Mouse (Mus musculus) E14TG2a.4 (cell line): Measurements from ENCODE around the gene Wwox.

ENCODE experiments used
- H3K27me3 ChIP-seq: 2 replicates; pipeline ENCODE4 v1.6.1; 2014; ENCODE audit warnings: low read length, control low read depth; ENCODE audit not compliant: insufficient read depth
- H3K36me3 ChIP-seq: 2 replicates; pipeline ENCODE4 v1.6.1; 2014; ENCODE audit warnings: low read length, control low read depth; ENCODE audit not compliant: insufficient read depth
- H3K4me1 ChIP-seq: replicated peaks from 2 replicates; pipeline ENCODE4 v1.6.1; 2014; ENCODE audit warnings: low read depth, low read length, control low read depth
- H3K4me3 ChIP-seq: replicated peaks from 2 replicates; pipeline ENCODE4 v1.5.1; 2014; ENCODE audit warnings: mild to moderate bottlenecking, low read length
- H3K9me3 ChIP-seq: 2 replicates; pipeline ENCODE4 v1.6.1; 2014; ENCODE audit warnings: low read length, control low read depth
- CTCF ChIP-seq: conservative IDR thresholded peaks from 2 replicates; pipeline ENCODE4 v1.5.1; 2014; ENCODE audit warnings: low read length
- NANOG ChIP-seq: IDR thresholded peaks from 2 replicates; pipeline ENCODE4 v1.6.1; 2014; ENCODE audit warnings: borderline replicate concordance, low read length, mixed read lengths
- POU5F1 ChIP-seq: IDR thresholded peaks from 2 replicates; pipeline ENCODE4 v1.6.1; 2014; ENCODE audit warnings: low read length, borderline replicate concordance

The Wwox gene

DNA sequence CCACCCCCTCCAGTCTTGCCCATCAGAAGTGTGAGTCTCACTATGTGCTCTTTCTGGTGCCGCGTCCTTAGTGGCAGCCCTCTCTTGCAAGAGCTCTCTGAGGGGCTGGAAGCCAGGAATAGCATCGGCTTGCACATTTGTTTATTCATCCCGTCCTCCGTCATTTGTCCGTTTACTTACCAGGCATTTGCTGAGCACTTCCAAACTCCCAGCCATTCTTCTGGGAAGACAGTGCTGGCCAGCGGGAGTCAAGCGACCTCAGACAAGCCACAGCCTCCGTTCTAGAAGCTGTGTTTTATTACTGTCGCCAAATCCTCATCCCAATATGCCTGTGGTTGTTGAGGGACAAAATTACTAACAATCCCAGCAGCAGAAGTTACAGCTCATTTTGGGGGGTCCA, 241.7 kb downstream of the Wwox start:
- Histone ChIP-seq H3K9me3 (no peaks in the 10 kb centered on the region), H3K27me3 (0 out of 2 replicates have a peak, but pooled peaks cover 2% of the 10 kb centered on the region), H3K4me1 (peaks cover 41% of the 10 kb centered on the region), H3K4me3 (no peak overlapping the region), H3K36me3 (no peaks in the 10 kb centered on the region)
- TF ChIP-seq POU5F1: no peak
- no peak for TF ChIP-seq CTCF
- no peak for TF ChIP-seq NANOG

DNA sequence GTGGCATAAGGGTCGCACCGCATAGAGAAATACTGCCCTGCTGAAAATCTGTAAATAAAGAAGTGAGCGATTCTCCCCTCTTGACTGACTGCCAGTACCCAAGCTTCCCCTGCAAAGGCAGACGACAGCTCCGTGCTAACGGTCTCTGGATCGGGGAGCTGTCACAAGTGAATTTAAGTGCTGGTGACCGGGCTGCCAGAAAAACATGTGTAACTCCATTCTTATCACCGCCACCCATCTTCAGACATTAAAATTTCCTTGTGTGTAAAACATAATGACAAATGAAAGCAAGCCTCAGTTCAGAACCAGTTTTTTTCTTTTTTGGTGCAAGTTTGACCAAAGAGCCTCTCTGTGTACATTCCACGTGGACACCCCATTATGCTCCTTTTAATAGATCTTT, 242.7 kb downstream of the Wwox start:
- Histone ChIP-seq H3K4me1 (peaks cover 39% of the 10 kb centered on the region), H3K4me3 (no peak overlapping the region), H3K27me3 (0 out of 2 replicates have a peak, but pooled peaks cover 2% of the 10 kb centered on the region), H3K9me3 (no peaks in the 10 kb centered on the region), H3K36me3 (no peaks in the 10 kb centered on the region)
- no peak for TF ChIP-seq POU5F1
- no peak for TF ChIP-seq CTCF
- TF ChIP-seq NANOG: no peak

DNA sequence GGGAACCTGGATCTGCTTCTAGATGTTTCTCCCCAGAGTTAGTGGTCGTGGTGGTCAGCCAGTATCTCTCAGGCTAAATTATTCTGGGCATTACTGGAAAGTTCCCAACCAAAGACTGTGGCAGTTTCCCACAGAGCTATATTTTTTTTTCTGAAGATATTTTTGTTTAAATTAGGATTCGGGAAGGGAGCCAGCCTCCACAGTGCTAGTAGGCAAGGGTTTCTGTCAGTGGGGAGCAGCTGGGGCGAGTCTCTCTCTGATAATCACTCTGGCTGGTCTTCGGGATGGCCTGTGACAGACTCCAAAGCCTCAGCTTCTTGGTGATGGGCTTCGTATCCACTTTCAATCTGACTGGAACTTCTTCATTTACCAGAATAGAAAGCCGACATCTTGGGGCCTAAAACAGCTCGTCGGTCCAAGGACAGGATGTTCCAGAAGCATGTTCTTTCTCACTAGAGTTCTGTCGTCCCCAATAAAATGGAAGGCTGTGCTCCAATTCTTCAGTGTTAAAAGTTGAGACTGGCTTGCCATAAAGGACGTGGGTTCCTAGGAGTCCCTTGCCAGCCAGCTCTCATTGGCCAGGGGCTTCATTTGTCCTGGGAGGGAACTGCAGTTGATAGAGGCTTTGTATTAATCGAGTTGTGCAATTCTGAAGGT, 244.7 kb downstream of the Wwox start:
- peaks cover 49% of the 10 kb centered on the region for H3K4me1 ChIP-seq
- H3K4me3 ChIP-seq: no peak overlapping the region
- H3K9me3 ChIP-seq: no peaks in the 10 kb centered on the region
- peaks cover 2% of the 10 kb centered on the region; the same call in 1 of the 2 replicates for H3K27me3 ChIP-seq
- H3K36me3 ChIP-seq: no peaks in the 10 kb centered on the region
- TF ChIP-seq POU5F1 (no peak), CTCF (no peak), NANOG (no peak)

DNA sequence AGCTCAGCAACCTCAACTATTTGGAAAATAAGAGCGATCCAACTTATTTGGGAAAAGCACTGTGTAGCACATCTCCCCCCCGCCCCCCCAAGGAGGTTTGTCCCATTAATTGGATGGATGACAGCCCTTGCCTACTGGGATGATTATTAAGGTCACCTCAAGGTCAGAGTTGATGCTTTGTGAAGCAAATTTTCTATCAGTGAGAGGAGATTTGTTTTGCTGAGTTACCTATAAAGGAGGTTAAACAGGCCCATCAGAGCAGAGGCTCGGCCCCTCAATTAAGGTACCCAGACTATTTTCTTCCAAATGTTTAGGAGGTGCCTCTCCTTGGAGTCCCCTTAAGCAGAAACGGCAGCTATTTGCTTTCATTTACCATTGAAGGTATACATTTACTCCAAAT, 247.0 kb downstream of the Wwox start:
- Histone ChIP-seq H3K27me3 (peaks cover 2% of the 10 kb centered on the region; the same call in 1 of the 2 replicates), H3K9me3 (no peaks in the 10 kb centered on the region), H3K36me3 (no peaks in the 10 kb centered on the region), H3K4me3 (no peak overlapping the region), H3K4me1 (peaks cover 52% of the 10 kb centered on the region)
- no peak for TF ChIP-seq CTCF
- TF ChIP-seq POU5F1: no peak
- TF ChIP-seq NANOG: peak; percentile 58; the same call in 1 of the 2 replicates

DNA sequence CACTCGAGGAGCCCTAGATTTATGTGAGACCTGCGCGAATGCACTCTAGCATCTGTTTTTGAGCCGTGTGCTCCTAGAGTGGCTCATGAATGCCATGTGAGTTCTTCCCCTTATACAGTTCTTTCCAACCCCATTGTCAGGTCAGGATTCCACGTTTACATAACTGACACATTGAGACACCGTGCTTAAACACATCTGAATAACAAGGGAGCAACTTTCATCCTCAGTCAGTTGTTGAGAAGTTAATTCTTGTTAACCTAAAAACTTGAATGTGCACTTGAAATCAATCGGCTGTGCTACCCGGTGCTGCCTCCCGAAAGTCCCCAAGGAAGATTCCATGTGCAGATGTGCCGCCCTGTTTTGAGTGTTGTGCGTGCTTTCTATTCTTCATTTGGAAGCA, 249.3 kb downstream of the Wwox start:
- TF ChIP-seq NANOG: peak; percentile 57; the same call in 1 of the 2 replicates
- TF ChIP-seq POU5F1: no peak
- no peak overlapping the region for H3K4me3 ChIP-seq
- H3K36me3 ChIP-seq: no peaks in the 10 kb centered on the region
- H3K4me1 ChIP-seq: peaks cover 53% of the 10 kb centered on the region
- no peaks in the 10 kb centered on the region; the same call in 1 of the 2 replicates for H3K27me3 ChIP-seq
- no peaks in the 10 kb centered on the region for H3K9me3 ChIP-seq

DNA sequence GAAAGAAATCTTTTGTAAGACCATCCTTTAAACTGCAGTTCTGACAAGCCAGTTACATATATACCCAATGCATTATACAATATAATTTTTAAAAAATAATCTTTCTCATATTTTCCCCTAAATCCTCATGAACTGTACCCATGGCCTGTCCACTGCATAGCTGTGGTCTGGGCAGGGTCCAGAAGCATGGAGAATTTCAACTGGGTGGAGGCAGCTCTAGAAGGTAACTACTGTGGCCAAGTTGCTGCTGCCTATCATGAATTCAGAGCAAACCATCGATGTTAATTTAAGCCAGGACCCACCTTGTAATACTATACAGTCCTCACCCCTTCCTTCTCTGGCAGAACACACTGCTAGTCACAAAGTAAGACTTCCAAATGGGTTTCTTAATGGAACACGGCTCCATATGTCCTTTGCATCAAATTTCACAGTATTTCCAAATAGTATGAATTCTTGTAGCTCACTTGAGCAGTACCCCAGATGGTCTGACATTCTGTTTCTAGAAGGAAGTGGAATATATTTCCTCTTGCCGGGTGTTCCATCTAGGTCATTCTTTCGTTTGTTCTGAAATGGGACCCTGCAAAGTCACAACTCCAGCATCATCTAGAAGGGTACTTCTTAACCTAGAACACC, 255.2 kb downstream of the Wwox start:
- H3K36me3 ChIP-seq: no peaks in the 10 kb centered on the region
- H3K9me3 ChIP-seq: no peaks in the 10 kb centered on the region
- H3K4me3 ChIP-seq: no peak overlapping the region
- peaks cover 2% of the 10 kb centered on the region; the same call in 1 of the 2 replicates for H3K4me1 ChIP-seq
- 0 out of 2 replicates have a peak, but pooled peaks cover 7% of the 10 kb centered on the region for H3K27me3 ChIP-seq
- TF ChIP-seq NANOG (no peak), POU5F1 (no peak), CTCF (no peak)

DNA sequence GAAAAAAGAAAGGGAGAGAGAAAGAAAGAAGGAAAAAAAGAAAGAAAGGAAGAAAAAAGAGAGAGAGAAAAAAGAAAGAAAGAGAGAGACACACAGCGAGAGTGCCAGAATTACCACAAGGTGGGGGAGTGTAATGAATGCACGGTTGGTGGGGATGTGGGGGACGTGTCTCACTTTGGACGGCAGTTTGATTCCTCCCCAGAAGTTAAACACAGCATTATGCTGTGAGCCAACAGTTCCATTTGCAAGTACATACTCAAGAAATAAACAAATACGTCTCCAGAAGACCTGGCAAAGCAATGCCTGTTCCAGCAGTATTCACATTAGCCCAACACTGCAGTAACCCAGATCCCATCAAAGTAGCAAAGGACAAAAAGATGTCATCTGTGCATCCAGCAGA, 264.1 kb downstream of the Wwox start:
- no peaks in the 10 kb centered on the region for H3K4me1 ChIP-seq
- H3K9me3 ChIP-seq: no peaks in the 10 kb centered on the region
- no peak for TF ChIP-seq POU5F1
- TF ChIP-seq NANOG: no peak
- no peaks in the 10 kb centered on the region for H3K36me3 ChIP-seq
- no peak overlapping the region for H3K4me3 ChIP-seq
- no peaks in the 10 kb centered on the region for H3K27me3 ChIP-seq

DNA sequence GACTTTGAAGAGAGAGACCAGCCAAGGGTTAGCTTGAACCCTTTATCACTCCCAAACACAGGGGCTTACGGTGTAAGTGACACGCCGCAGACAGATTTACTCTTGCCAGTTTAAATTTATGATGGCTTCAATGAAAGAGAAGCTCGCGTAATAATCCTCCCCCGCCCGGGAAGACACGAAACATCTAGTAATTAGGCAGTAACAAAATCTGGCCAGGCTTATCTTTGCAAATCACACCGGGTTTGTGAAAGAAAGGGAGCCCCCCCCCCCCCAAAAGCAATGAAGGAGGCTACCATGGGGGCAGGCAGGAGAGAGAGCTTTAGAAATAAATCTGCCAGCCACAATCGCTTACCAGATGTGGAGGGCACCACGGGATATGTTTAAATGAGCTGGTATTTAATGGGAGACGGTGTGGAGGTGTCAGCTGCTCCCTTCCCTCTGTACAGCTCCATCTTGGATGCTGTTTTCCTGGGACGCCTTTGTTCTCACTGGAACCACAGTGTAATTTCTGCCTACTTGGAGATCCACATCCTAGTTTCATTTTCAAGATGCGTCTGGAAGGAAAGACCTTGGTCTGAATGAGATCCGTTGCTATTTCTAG, 268.2 kb downstream of the Wwox start:
- no peaks in the 10 kb centered on the region for H3K36me3 ChIP-seq
- H3K4me3 ChIP-seq: no peak overlapping the region
- no peak for TF ChIP-seq NANOG
- no peak for TF ChIP-seq CTCF
- TF ChIP-seq POU5F1: no peak
- no peaks in the 10 kb centered on the region for H3K4me1 ChIP-seq
- H3K9me3 ChIP-seq: no peaks in the 10 kb centered on the region
- no peaks in the 10 kb centered on the region for H3K27me3 ChIP-seq
